Mouse (Mus musculus): ENCODE data around the gene Rbfox3. TPM values are rescaled to one million over a fixed set of nuclear protein-coding genes. Genes with fewer than 3 reads are reported as not detected.

Rbfox3 gene
- polyA plus RNA-seq, 1 experiment from 2014 or later, result 69.4 TPM

- no peak for ATAC-seq
- 56% methylated on average over 11 of the region's 11 CpGs for WGBS
- no peaks in the 10 kb centered on the region for H3K9me3 ChIP-seq (ENCODE audit: control insufficient read depth, low read length)
- peaks cover 5% of the 10 kb centered on the region for H3K4me1 ChIP-seq (ENCODE audit: control insufficient read depth, insufficient read depth, low read depth, low read length)
- H3K4me2 ChIP-seq (ENCODE audit: low read length), result no peak overlapping the region
- H3K36me3 ChIP-seq (ENCODE audit: control insufficient read depth, insufficient read depth, low read length), result no peaks in the 10 kb centered on the region
- H3K4me3 ChIP-seq (ENCODE audit: low read length), result no peak overlapping the region
- no peak overlapping the region for H3K9ac ChIP-seq (ENCODE audit: low read depth, low read length)
- H3K27me3 ChIP-seq (replicated peaks; ENCODE audit: control insufficient read depth, insufficient read depth, low read length), result no peaks in the 10 kb centered on the region
- no peak overlapping the region for H3K27ac ChIP-seq (ENCODE audit: low read depth, low read length)
These were observed 443.9 kb downstream of the Rbfox3 start for GRCm38 (mm10) chr11:118467441-118468035.

- Histone ChIP-seq H3K27me3 (replicated peaks; ENCODE audit: control insufficient read depth, insufficient read depth, low read length) (no peaks in the 10 kb centered on the region), H3K4me2 (ENCODE audit: low read length) (no peak overlapping the region), H3K27ac (ENCODE audit: low read depth, low read length) (no peak overlapping the region), H3K4me3 (ENCODE audit: low read length) (no peak overlapping the region), H3K4me1 (ENCODE audit: control insufficient read depth, insufficient read depth, low read depth, low read length) (no peaks in the 10 kb centered on the region), H3K36me3 (ENCODE audit: control insufficient read depth, insufficient read depth, low read length) (no peaks in the 10 kb centered on the region), H3K9ac (ENCODE audit: low read depth, low read length) (no peak overlapping the region), H3K9me3 (ENCODE audit: control insufficient read depth, low read length) (no peaks in the 10 kb centered on the region)
- no peak for ATAC-seq
- WGBS, result 54% methylated on average over 6 of the region's 6 CpGs
These were observed 451.1 kb downstream of the Rbfox3 start for GRCm38 (mm10) chr11:118460280-118460679.

GRCm38 (mm10) chr11:118459536-118459935 is 451.9 kb downstream of the Rbfox3 start:
- no peaks in the 10 kb centered on the region for H3K36me3 ChIP-seq (ENCODE audit: control insufficient read depth, insufficient read depth, low read length)
- H3K4me2 ChIP-seq (ENCODE audit: low read length), result no peak overlapping the region
- no peak overlapping the region for H3K27ac ChIP-seq (ENCODE audit: low read depth, low read length)
- H3K27me3 ChIP-seq (replicated peaks; ENCODE audit: control insufficient read depth, insufficient read depth, low read length), result no peaks in the 10 kb centered on the region
- H3K9me3 ChIP-seq (ENCODE audit: control insufficient read depth, low read length), result no peaks in the 10 kb centered on the region
- H3K4me1 ChIP-seq (ENCODE audit: control insufficient read depth, insufficient read depth, low read depth, low read length), result no peaks in the 10 kb centered on the region
- H3K4me3 ChIP-seq (ENCODE audit: low read length), result no peak overlapping the region
- 77% methylated on average over 4 of the region's 4 CpGs for WGBS
- H3K9ac ChIP-seq (ENCODE audit: low read depth, low read length), result no peak overlapping the region
- ATAC-seq, result no peak

GRCm38 (mm10) chr11:118459051-118459450 is 452.3 kb downstream of the Rbfox3 start:
- 57% methylated on average over 8 of the region's 8 CpGs for WGBS
- Histone ChIP-seq H3K27ac (ENCODE audit: low read depth, low read length) (no peak overlapping the region), H3K9ac (ENCODE audit: low read depth, low read length) (no peak overlapping the region), H3K4me3 (ENCODE audit: low read length) (no peak overlapping the region), H3K4me1 (ENCODE audit: control insufficient read depth, insufficient read depth, low read depth, low read length) (no peaks in the 10 kb centered on the region), H3K9me3 (ENCODE audit: control insufficient read depth, low read length) (no peaks in the 10 kb centered on the region), H3K36me3 (ENCODE audit: control insufficient read depth, insufficient read depth, low read length) (no peaks in the 10 kb centered on the region), H3K27me3 (replicated peaks; ENCODE audit: control insufficient read depth, insufficient read depth, low read length) (no peaks in the 10 kb centered on the region), H3K4me2 (ENCODE audit: low read length) (no peak overlapping the region)
- no peak for ATAC-seq

GRCm38 (mm10) chr11:118456937-118457336 is 454.5 kb downstream of the Rbfox3 start:
- Histone ChIP-seq H3K9ac (ENCODE audit: low read depth, low read length) (no peak overlapping the region), H3K4me2 (ENCODE audit: low read length) (no peak overlapping the region), H3K9me3 (ENCODE audit: control insufficient read depth, low read length) (no peaks in the 10 kb centered on the region), H3K27me3 (replicated peaks; ENCODE audit: control insufficient read depth, insufficient read depth, low read length) (no peaks in the 10 kb centered on the region), H3K27ac (ENCODE audit: low read depth, low read length) (no peak overlapping the region), H3K36me3 (ENCODE audit: control insufficient read depth, insufficient read depth, low read length) (no peaks in the 10 kb centered on the region), H3K4me1 (ENCODE audit: control insufficient read depth, insufficient read depth, low read depth, low read length) (no peaks in the 10 kb centered on the region), H3K4me3 (ENCODE audit: low read length) (no peak overlapping the region)
- 74% methylated on average over 11 of the region's 11 CpGs for WGBS
- ATAC-seq, result no peak

GRCm38 (mm10) chr11:118455788-118456187 is 455.6 kb downstream of the Rbfox3 start:
- ATAC-seq, result no peak
- no peaks in the 10 kb centered on the region for H3K27me3 ChIP-seq (replicated peaks; ENCODE audit: control insufficient read depth, insufficient read depth, low read length)
- no peak overlapping the region for H3K4me3 ChIP-seq (ENCODE audit: low read length)
- no peaks in the 10 kb centered on the region for H3K4me1 ChIP-seq (ENCODE audit: control insufficient read depth, insufficient read depth, low read depth, low read length)
- H3K36me3 ChIP-seq (ENCODE audit: control insufficient read depth, insufficient read depth, low read length), result no peaks in the 10 kb centered on the region
- no peak overlapping the region for H3K9ac ChIP-seq (ENCODE audit: low read depth, low read length)
- H3K9me3 ChIP-seq (ENCODE audit: control insufficient read depth, low read length), result no peaks in the 10 kb centered on the region
- no peak overlapping the region for H3K27ac ChIP-seq (ENCODE audit: low read depth, low read length)
- WGBS, result 90% methylated on average over 6 of the region's 6 CpGs
- H3K4me2 ChIP-seq (ENCODE audit: low read length), result no peak overlapping the region

- no peak overlapping the region for H3K27ac ChIP-seq (ENCODE audit: low read depth, low read length)
- no peaks in the 10 kb centered on the region for H3K9me3 ChIP-seq (ENCODE audit: control insufficient read depth, low read length)
- H3K36me3 ChIP-seq (ENCODE audit: control insufficient read depth, insufficient read depth, low read length), result no peaks in the 10 kb centered on the region
- 74% methylated on average over 11 of the region's 11 CpGs for WGBS
- H3K27me3 ChIP-seq (replicated peaks; ENCODE audit: control insufficient read depth, insufficient read depth, low read length), result 0 out of 2 replicates have a peak, but pooled peaks cover 5% of the 10 kb centered on the region
- no peak overlapping the region for H3K9ac ChIP-seq (ENCODE audit: low read depth, low read length)
- no peak overlapping the region for H3K4me2 ChIP-seq (ENCODE audit: low read length)
- H3K4me3 ChIP-seq (ENCODE audit: low read length), result no peak overlapping the region
- ATAC-seq, result no peak
- no peaks in the 10 kb centered on the region for H3K4me1 ChIP-seq (ENCODE audit: control insufficient read depth, insufficient read depth, low read depth, low read length)
These were observed 457.3 kb downstream of the Rbfox3 start for GRCm38 (mm10) chr11:118453886-118454671.

- H3K4me2 ChIP-seq (ENCODE audit: low read length), result no peak overlapping the region
- no peaks in the 10 kb centered on the region for H3K4me1 ChIP-seq (ENCODE audit: control insufficient read depth, insufficient read depth, low read depth, low read length)
- H3K27me3 ChIP-seq (replicated peaks; ENCODE audit: control insufficient read depth, insufficient read depth, low read length), result 0 out of 2 replicates have a peak, but pooled peaks cover 6% of the 10 kb centered on the region
- H3K4me3 ChIP-seq (ENCODE audit: low read length), result no peak overlapping the region
- no peak for ATAC-seq
- 58% methylated on average over 2 of the region's 2 CpGs for WGBS
- no peaks in the 10 kb centered on the region for H3K9me3 ChIP-seq (ENCODE audit: control insufficient read depth, low read length)
- no peak overlapping the region for H3K27ac ChIP-seq (ENCODE audit: low read depth, low read length)
- H3K9ac ChIP-seq (ENCODE audit: low read depth, low read length), result no peak overlapping the region
- H3K36me3 ChIP-seq (ENCODE audit: control insufficient read depth, insufficient read depth, low read length), result no peaks in the 10 kb centered on the region
These were observed 458.4 kb downstream of the Rbfox3 start for GRCm38 (mm10) chr11:118452955-118453354.

- Histone ChIP-seq H3K4me3 (ENCODE audit: low read length) (no peak overlapping the region), H3K4me2 (ENCODE audit: low read length) (no peak overlapping the region), H3K27ac (ENCODE audit: low read depth, low read length) (no peak overlapping the region), H3K9me3 (ENCODE audit: control insufficient read depth, low read length) (no peaks in the 10 kb centered on the region), H3K36me3 (ENCODE audit: control insufficient read depth, insufficient read depth, low read length) (no peaks in the 10 kb centered on the region), H3K27me3 (replicated peaks; ENCODE audit: control insufficient read depth, insufficient read depth, low read length) (0 out of 2 replicates have a peak, but pooled peaks cover 6% of the 10 kb centered on the region), H3K9ac (ENCODE audit: low read depth, low read length) (no peak overlapping the region), H3K4me1 (ENCODE audit: control insufficient read depth, insufficient read depth, low read depth, low read length) (no peaks in the 10 kb centered on the region)
- 79% methylated on average over 6 of the region's 6 CpGs for whole genome bisulfite sequencing
- ATAC-seq, result no peak
These were observed 460.2 kb downstream of the Rbfox3 start for GRCm38 (mm10) chr11:118451211-118451610.

Data from hindbrain, embryonic 16.5 days (tissue).